Mouse (Mus musculus): ENCODE results near the gene Vat1. TPM values are rescaled to one million over a fixed set of nuclear protein-coding genes. Genes with fewer than 3 reads are reported as not detected.
A peak's percentile ranks its signal among the peaks of the same experiment; 100 is the strongest.

The Vat1 gene
- polyA plus RNA-seq, 1 experiment from 2014 or later: 33.1 TPM

GRCm38 (mm10) chr11:101424925-101425813, 40.9 kb downstream of the Vat1 start, which contains the start of the genes Rundc1 and Ptges3l:
Gene Rundc1, plus strand, starts transcription at chr11:101425085.
Gene Ptges3l, minus strand, starts transcription at chr11:101425333.
- Histone ChIP-seq H3K4me1 (peaks cover 23% of the 10 kb centered on the region), H3K36me3 (peaks cover 31% of the 10 kb centered on the region), H3K4me3 (peak within 1 kb of the TSS; percentile 96), H3K27me3 (ENCODE audit: insufficient read depth, poor library complexity, severe bottlenecking) (no peaks in the 10 kb centered on the region), H3K27ac (peak within 1 kb of the TSS; percentile 93), H3K9me3 (no peaks in the 10 kb centered on the region)
- DNase-seq (ENCODE audit: low spot score): peak; percentile 98
- under 1% methylated on average over 81 of the region's 81 CpGs for WGBS

GRCm38 (mm10) chr11:101424105-101424851, 41.8 kb downstream of the Vat1 start, which contains the start of gene Gm27029:
Gene Gm27029, minus strand, starts transcription at chr11:101424796.
- Histone ChIP-seq H3K9me3 (no peaks in the 10 kb centered on the region), H3K36me3 (peaks cover 30% of the 10 kb centered on the region), H3K4me1 (peaks cover 23% of the 10 kb centered on the region), H3K27me3 (ENCODE audit: insufficient read depth, poor library complexity, severe bottlenecking) (no peaks in the 10 kb centered on the region), H3K27ac (peak within 1 kb of the TSS; percentile 93), H3K4me3 (peak within 1 kb of the TSS; percentile 96)
- WGBS: 4% methylated on average over 23 of the region's 23 CpGs
- DNase-seq (ENCODE audit: low spot score): peak; percentile 86

GRCm38 (mm10) chr11:101420148-101420547, 45.9 kb downstream of the Vat1 start:
- H3K27ac ChIP-seq: no peak overlapping the region
- H3K27me3 ChIP-seq (ENCODE audit: insufficient read depth, poor library complexity, severe bottlenecking): no peaks in the 10 kb centered on the region
- WGBS: 81% methylated on average over 5 of the region's 5 CpGs
- H3K4me1 ChIP-seq: peaks cover 14% of the 10 kb centered on the region
- DNase-seq (ENCODE audit: low spot score): no peak
- H3K9me3 ChIP-seq: no peaks in the 10 kb centered on the region
- peaks cover 28% of the 10 kb centered on the region for H3K36me3 ChIP-seq
- H3K4me3 ChIP-seq: no peak overlapping the region

- DNase-seq (ENCODE audit: low spot score): no peak
- peaks cover 28% of the 10 kb centered on the region for H3K36me3 ChIP-seq
Observed at GRCm38 (mm10) chr11:101419610-101420009, 46.4 kb downstream of the Vat1 start.

GRCm38 (mm10) chr11:101418991-101419390, 47.0 kb downstream of the Vat1 start:
- WGBS: 58% methylated on average over 6 of the region's 6 CpGs
- no peaks in the 10 kb centered on the region for H3K9me3 ChIP-seq
- no peak overlapping the region for H3K27ac ChIP-seq
- no peak for DNase-seq (ENCODE audit: low spot score)
- H3K27me3 ChIP-seq (ENCODE audit: insufficient read depth, poor library complexity, severe bottlenecking): no peaks in the 10 kb centered on the region
- peaks cover 29% of the 10 kb centered on the region for H3K36me3 ChIP-seq
- H3K4me1 ChIP-seq: peaks cover 11% of the 10 kb centered on the region
- no peak overlapping the region for H3K4me3 ChIP-seq

More at GRCm38 (mm10) chr11:101419610-101420009, 46.4 kb downstream of the Vat1 start:
- WGBS: 26% methylated on average over 3 of the region's 3 CpGs
- no peaks in the 10 kb centered on the region for H3K27me3 ChIP-seq (ENCODE audit: insufficient read depth, poor library complexity, severe bottlenecking)
- H3K4me3 ChIP-seq: no peak overlapping the region
- peaks cover 14% of the 10 kb centered on the region for H3K4me1 ChIP-seq
- no peak overlapping the region for H3K27ac ChIP-seq
- no peaks in the 10 kb centered on the region for H3K9me3 ChIP-seq

GRCm38 (mm10) chr11:101417101-101417855, 48.8 kb downstream of the Vat1 start, which contains the start of gene Aarsd1:
Gene Aarsd1, minus strand, starts transcription at chr11:101417615.
- peaks cover 46% of the 10 kb centered on the region for H3K36me3 ChIP-seq
- peak within 1 kb of the TSS; percentile 93 for H3K27ac ChIP-seq
- WGBS: under 1% methylated on average over 45 of the region's 45 CpGs

GRCm38 (mm10) chr11:101416433-101417100, 49.5 kb downstream of the Vat1 start:
- no peak for DNase-seq (ENCODE audit: low spot score)
- H3K9me3 ChIP-seq: no peaks in the 10 kb centered on the region
- H3K27me3 ChIP-seq (ENCODE audit: insufficient read depth, poor library complexity, severe bottlenecking): no peaks in the 10 kb centered on the region
- peaks cover 48% of the 10 kb centered on the region for H3K36me3 ChIP-seq
- WGBS: 3% methylated on average over 11 of the region's 11 CpGs
- H3K4me1 ChIP-seq: peaks cover 6% of the 10 kb centered on the region
- H3K4me3 ChIP-seq: peak overlapping the region; percentile 91
- H3K27ac ChIP-seq: peak overlapping the region; percentile 93

More at GRCm38 (mm10) chr11:101417101-101417855, 48.8 kb downstream of the Vat1 start, which contains the start of gene Aarsd1:
- H3K9me3 ChIP-seq: no peaks in the 10 kb centered on the region
- peak within 1 kb of the TSS; percentile 91 for H3K4me3 ChIP-seq
- peak; percentile 90 for DNase-seq (ENCODE audit: low spot score)
- H3K4me1 ChIP-seq: peaks cover 6% of the 10 kb centered on the region
- no peaks in the 10 kb centered on the region for H3K27me3 ChIP-seq (ENCODE audit: insufficient read depth, poor library complexity, severe bottlenecking)

GRCm38 (mm10) chr11:101415306-101415705, 50.7 kb downstream of the Vat1 start:
- peaks cover 6% of the 10 kb centered on the region for H3K4me1 ChIP-seq
- WGBS: 90% methylated on average over 2 of the region's 2 CpGs
- H3K9me3 ChIP-seq: no peaks in the 10 kb centered on the region
- H3K4me3 ChIP-seq: no peak overlapping the region
- H3K27me3 ChIP-seq (ENCODE audit: insufficient read depth, poor library complexity, severe bottlenecking): no peaks in the 10 kb centered on the region
- DNase-seq (ENCODE audit: low spot score): no peak
- peaks cover 50% of the 10 kb centered on the region for H3K36me3 ChIP-seq
- H3K27ac ChIP-seq: no peak overlapping the region

Small RNA genes within 50 kb of the gene (microRNA-seq; reads per million reads assigned to microRNA genes)
- gene Mir6929: 2.8 reads per million, percentile 3 among the genes with 10 or more reads in this experiment

Other genes with a start within 250 kb of the Vat1 start
- gene Ezh1, start 239.8 kb downstream of the Vat1 start, polyA plus RNA-seq (2016; fragmentation: Nextera tagmentation; extraction: Ambion mirVana): 12.9 and 13.3 TPM in 2 replicates
- 166 and 202 TPM in 2 replicates for gene Ramp2, start 220.2 kb downstream of the Vat1 start, polyA plus RNA-seq (2016; fragmentation: Nextera tagmentation; extraction: Ambion mirVana)
- 130 and 137 TPM in 2 replicates for gene Vps25, start 212.5 kb downstream of the Vat1 start, polyA plus RNA-seq (2016; fragmentation: Nextera tagmentation; extraction: Ambion mirVana)
- gene Wnk4, start 205.7 kb downstream of the Vat1 start, polyA plus RNA-seq (2016; fragmentation: Nextera tagmentation; extraction: Ambion mirVana): 13.9 and 14.8 TPM in 2 replicates
- gene Cntd1, start 187.2 kb downstream of the Vat1 start, polyA plus RNA-seq (2016; fragmentation: Nextera tagmentation; extraction: Ambion mirVana): 0.79 and 1.6 TPM in 2 replicates
- 189 and 198 TPM in 2 replicates for gene Coa3, start 187.1 kb downstream of the Vat1 start, polyA plus RNA-seq (2016; fragmentation: Nextera tagmentation; extraction: Ambion mirVana)
- gene Becn1, start 163.9 kb downstream of the Vat1 start, polyA plus RNA-seq (2016; fragmentation: Nextera tagmentation; extraction: Ambion mirVana): 148 and 165 TPM in 2 replicates
- gene Psme3, start 150.0 kb downstream of the Vat1 start, polyA plus RNA-seq (2016; fragmentation: Nextera tagmentation; extraction: Ambion mirVana): 151 and 177 TPM in 2 replicates
- 1.3 and 1.4 TPM in 2 replicates for gene Aoc2, start 141.2 kb downstream of the Vat1 start, polyA plus RNA-seq (2016; fragmentation: Nextera tagmentation; extraction: Ambion mirVana)
- gene Aoc3, start 135.6 kb downstream of the Vat1 start, polyA plus RNA-seq (2016; fragmentation: Nextera tagmentation; extraction: Ambion mirVana): 0.06 and 0.14 TPM in 2 replicates
- gene G6pc, start 98.7 kb downstream of the Vat1 start, polyA plus RNA-seq (2016; fragmentation: Nextera tagmentation; extraction: Ambion mirVana): not detected in 2 replicates
- 60.4 and 66.6 TPM in 2 replicates for gene Aarsd1, start 48.6 kb downstream of the Vat1 start, polyA plus RNA-seq (2016; fragmentation: Nextera tagmentation; extraction: Ambion mirVana)
- gene Gm27029, start 41.4 kb downstream of the Vat1 start, polyA plus RNA-seq (2016; fragmentation: Nextera tagmentation; extraction: Ambion mirVana): 18.5 and 26.1 TPM in 2 replicates
- gene Rundc1, start 41.1 kb downstream of the Vat1 start, polyA plus RNA-seq (2016; fragmentation: Nextera tagmentation; extraction: Ambion mirVana): 16.1 and 18.3 TPM in 2 replicates
- 57.6 and 95.1 TPM in 2 replicates for gene Ptges3l, start 40.9 kb downstream of the Vat1 start, polyA plus RNA-seq (2016; fragmentation: Nextera tagmentation; extraction: Ambion mirVana)
- 311 and 360 TPM in 2 replicates for gene Rpl27, start 23.9 kb downstream of the Vat1 start, polyA plus RNA-seq (2016; fragmentation: Nextera tagmentation; extraction: Ambion mirVana)
- 9.4 and 9.8 TPM in 2 replicates for gene Ifi35, start 17.8 kb downstream of the Vat1 start, polyA plus RNA-seq (2016; fragmentation: Nextera tagmentation; extraction: Ambion mirVana)
- 34.2 and 42.7 TPM in 2 replicates for gene Rnd2, start 1.2 kb downstream of the Vat1 start, polyA plus RNA-seq (2016; fragmentation: Nextera tagmentation; extraction: Ambion mirVana)
- 13.4 and 14.9 TPM in 2 replicates for gene Brca1, start 85.7 kb upstream of the Vat1 start, polyA plus RNA-seq (2016; fragmentation: Nextera tagmentation; extraction: Ambion mirVana)
- 54.1 and 64.6 TPM in 2 replicates for gene Nbr1, start 85.9 kb upstream of the Vat1 start, polyA plus RNA-seq (2016; fragmentation: Nextera tagmentation; extraction: Ambion mirVana)
- gene Tmem106a, start 116.0 kb upstream of the Vat1 start, polyA plus RNA-seq (2016; fragmentation: Nextera tagmentation; extraction: Ambion mirVana): 2.7 and 3.0 TPM in 2 replicates
- not detected in 2 replicates for gene Gm11634, start 133.0 kb upstream of the Vat1 start, polyA plus RNA-seq (2016; fragmentation: Nextera tagmentation; extraction: Ambion mirVana)
- 24.0 and 26.8 TPM in 2 replicates for gene Rdm1, start 161.0 kb upstream of the Vat1 start, polyA plus RNA-seq (2016; fragmentation: Nextera tagmentation; extraction: Ambion mirVana)
- 10.3 and 10.9 TPM in 2 replicates for gene Arl4d, start 199.3 kb upstream of the Vat1 start, polyA plus RNA-seq (2016; fragmentation: Nextera tagmentation; extraction: Ambion mirVana)